Mouse (Mus musculus) CH12.LX (cell line): ENCODE measurements at regions not wholly inside any gene's neighbourhood (a gene's known extent, or its start where the extent isn't known, plus 50 kb on each side); places are given as distances from the start of the nearest gene placed in this dataset.
A peak's percentile ranks its signal among the peaks of the same experiment; 100 is the strongest.

ENCODE experiments used
- DNase-seq: peaks from one replicate; pipeline ENCODE4 v3.0.0-alpha.2; 2013; ENCODE audit errors: extremely low read depth
- H3K27ac ChIP-seq: 2 replicates; pipeline ENCODE4 v1.5.1; 2012; ENCODE audit warnings: low read depth, mild to moderate bottlenecking, control low read depth, moderate library complexity; ENCODE audit not compliant: insufficient read depth
- H3K27me3 ChIP-seq: replicated peaks from 2 replicates; pipeline ENCODE3; 2012; ENCODE audit warnings: inconsistent platforms
- H3K36me3 ChIP-seq, 2 experiments: replicated peaks in 1 of 2; 2 replicates each; pipeline versions ENCODE3 to v1.6.1; 2012; ENCODE audit warnings: inconsistent platforms in 1 of 2, low read length in 1 of 2, mild to moderate bottlenecking in 1 of 2, mixed read lengths in 1 of 2, moderate library complexity in 1 of 2; ENCODE audit not compliant: control insufficient read depth in 1 of 2, insufficient read depth in 1 of 2
- H3K4me1 ChIP-seq, 2 experiments: 2 replicates each; pipeline ENCODE4 v1.6.1; 2012; ENCODE audit warnings: inconsistent platforms in 1 of 2, moderate library complexity in 1 of 2; ENCODE audit not compliant: insufficient read depth in 2 of 2, control insufficient read depth in 1 of 2
- H3K4me2 ChIP-seq: 2 replicates; pipeline ENCODE4 v1.6.1; 2012; ENCODE audit warnings: low read depth, mild to moderate bottlenecking, control low read depth; ENCODE audit not compliant: poor library complexity, insufficient read depth, severe bottlenecking
- H3K4me3 ChIP-seq, 3 experiments: fragments of 150-350 bp in 1 of 3; sonication (generic) in 1 of 3; replicated peaks in 1 of 3; 2 replicates each; pipeline versions ENCODE3 to v1.5.1; 2011 to 2012; ENCODE audit warnings: low read depth in 2 of 3, low read length in 2 of 3, mild to moderate bottlenecking in 2 of 3, moderate library complexity in 2 of 3, control low read depth in 1 of 3, improper control_type of control experiment in 1 of 3, inconsistent platforms in 1 of 3, mixed read lengths in 1 of 3; ENCODE audit not compliant: poor library complexity in 1 of 3
- H3K79me2 ChIP-seq: replicated peaks from 2 replicates; pipeline ENCODE4 v1.6.1; 2012; ENCODE audit warnings: mild to moderate bottlenecking, moderate library complexity; ENCODE audit not compliant: control insufficient read depth, poor library complexity, insufficient read depth, severe bottlenecking; ENCODE audit errors: extremely low read depth
- H3K9ac ChIP-seq: 2 replicates; pipeline ENCODE4 v1.6.1; 2012; ENCODE audit warnings: low read depth, mild to moderate bottlenecking, control low read depth, moderate library complexity; ENCODE audit not compliant: insufficient read depth
- H3K9me3 ChIP-seq: replicated peaks from 2 replicates; pipeline ENCODE3; 2012; ENCODE audit warnings: low read length, inconsistent platforms, mixed read lengths
- CHD1 ChIP-seq: IDR thresholded peaks from 2 replicates; pipeline ENCODE4 v1.6.1; 2012; ENCODE audit warnings: low read depth, low read length, improper control_type of control experiment, inconsistent platforms
- CHD2 ChIP-seq: IDR thresholded peaks from 2 replicates; pipeline ENCODE4 v1.6.1; 2011; ENCODE audit warnings: low read length, improper control_type of control experiment
- CTCF ChIP-seq, 2 experiments: IDR thresholded peaks in 1 of 2; conservative IDR thresholded peaks in 1 of 2; 2 replicates each; pipeline ENCODE4 v1.5.1; 2011 to 2012; ENCODE audit warnings: low read depth in 2 of 2, low read length in 2 of 2, improper control_type of control experiment in 1 of 2, inconsistent platforms in 1 of 2, mild to moderate bottlenecking in 1 of 2, moderate library complexity in 1 of 2
- ELF1 ChIP-seq: IDR thresholded peaks from 2 replicates; pipeline ENCODE4 v1.6.1; 2014; ENCODE audit warnings: low read depth, mild to moderate bottlenecking, inconsistent platforms, low read length, improper control_type of control experiment
- EP300 ChIP-seq: IDR thresholded peaks from 2 replicates; pipeline ENCODE4 v1.6.1; 2011; ENCODE audit warnings: low read length, improper control_type of control experiment
- ETS1 ChIP-seq: conservative IDR thresholded peaks from 2 replicates; pipeline ENCODE4 v1.6.1; 2012; ENCODE audit warnings: low read depth, mild to moderate bottlenecking, inconsistent platforms, low read length, improper control_type of control experiment, moderate library complexity
- GABPA ChIP-seq: IDR thresholded peaks from 2 replicates; pipeline ENCODE4 v1.6.1; 2012; ENCODE audit warnings: low read depth, low read length, improper control_type of control experiment, inconsistent platforms; ENCODE audit not compliant: insufficient replicate concordance
- HCFC1 ChIP-seq: IDR thresholded peaks from 2 replicates; pipeline ENCODE4 v1.6.1; 2012; ENCODE audit warnings: low read depth, mild to moderate bottlenecking, inconsistent platforms, low read length, improper control_type of control experiment
- IRF4 ChIP-seq: IDR thresholded peaks from 2 replicates; pipeline ENCODE4 v1.6.1; 2014; ENCODE audit warnings: low read depth, mild to moderate bottlenecking, inconsistent platforms, low read length, improper control_type of control experiment
- JUN ChIP-seq: IDR thresholded peaks from 2 replicates; pipeline ENCODE4 v1.6.1; 2011; ENCODE audit warnings: low read depth, mild to moderate bottlenecking, low read length, improper control_type of control experiment, moderate library complexity; ENCODE audit not compliant: insufficient read depth
- JUND ChIP-seq: conservative IDR thresholded peaks from 2 replicates; pipeline ENCODE4 v1.6.1; 2011; ENCODE audit warnings: low read depth, low read length, improper control_type of control experiment
- KAT2A ChIP-seq: IDR thresholded peaks from 2 replicates; pipeline ENCODE4 v1.6.1; 2012; ENCODE audit warnings: low read length, improper control_type of control experiment, inconsistent platforms; ENCODE audit not compliant: insufficient replicate concordance
- MAX ChIP-seq: IDR thresholded peaks from 2 replicates; pipeline ENCODE4 v1.6.1; 2011; ENCODE audit warnings: low read length, improper control_type of control experiment
- MAZ ChIP-seq: IDR thresholded peaks from 2 replicates; pipeline ENCODE4 v1.6.1; 2012; ENCODE audit warnings: low read depth, mild to moderate bottlenecking, inconsistent platforms, low read length, improper control_type of control experiment, moderate library complexity
- MEF2A ChIP-seq: IDR thresholded peaks from 2 replicates; pipeline ENCODE4 v1.6.1; 2014; ENCODE audit warnings: low read depth, mild to moderate bottlenecking, inconsistent platforms, low read length, improper control_type of control experiment, borderline replicate concordance
- MYC ChIP-seq: IDR thresholded peaks from 2 replicates; pipeline ENCODE4 v1.6.1; 2011; ENCODE audit warnings: low read depth, mild to moderate bottlenecking, improper control_type of control experiment, low read length
- NELFE ChIP-seq: IDR thresholded peaks from 2 replicates; pipeline ENCODE4 v1.6.1; 2011; ENCODE audit warnings: low read depth, low read length, improper control_type of control experiment
- NRF1 ChIP-seq: IDR thresholded peaks from 2 replicates; pipeline ENCODE4 v1.6.1; 2014; ENCODE audit warnings: low read depth, mild to moderate bottlenecking, inconsistent platforms, low read length, improper control_type of control experiment, moderate library complexity
- PAX5 ChIP-seq: IDR thresholded peaks from 2 replicates; pipeline ENCODE4 v1.6.1; 2012; ENCODE audit warnings: low read length, inconsistent platforms, mixed read lengths
- POLR2A ChIP-seq: IDR thresholded peaks from 2 replicates; pipeline ENCODE4 v1.6.1; 2011; ENCODE audit warnings: low read depth, mild to moderate bottlenecking, improper control_type of control experiment, low read length
- POLR2AphosphoS2 ChIP-seq: IDR thresholded peaks from 2 replicates; pipeline ENCODE4 v1.6.1; 2011; ENCODE audit warnings: low read depth, low read length, improper control_type of control experiment
- RAD21 ChIP-seq: IDR thresholded peaks from 2 replicates; pipeline ENCODE4 v1.6.1; 2011; ENCODE audit warnings: low read depth, mild to moderate bottlenecking, low read length, improper control_type of control experiment, moderate library complexity
- RCOR1 ChIP-seq: conservative IDR thresholded peaks from 2 replicates; pipeline ENCODE4 v1.6.1; 2012; ENCODE audit warnings: low read depth, mild to moderate bottlenecking, inconsistent platforms, low read length, improper control_type of control experiment
- SIN3A ChIP-seq: IDR thresholded peaks from 2 replicates; pipeline ENCODE4 v1.6.1; 2012; ENCODE audit warnings: low read length, improper control_type of control experiment, inconsistent platforms
- SMC3 ChIP-seq: IDR thresholded peaks from 2 replicates; pipeline ENCODE4 v1.6.1; 2011; ENCODE audit warnings: low read depth, low read length, improper control_type of control experiment
- TBP ChIP-seq: conservative IDR thresholded peaks from 2 replicates; pipeline ENCODE4 v1.6.1; 2011; ENCODE audit warnings: low read depth, low read length, improper control_type of control experiment
- TCF12 ChIP-seq: IDR thresholded peaks from 2 replicates; pipeline ENCODE4 v1.6.1; 2014; ENCODE audit warnings: low read depth, mild to moderate bottlenecking, inconsistent platforms, low read length, improper control_type of control experiment
- UBTF ChIP-seq: IDR thresholded peaks from 2 replicates; pipeline ENCODE4 v1.6.1; 2012; ENCODE audit warnings: low read depth, mild to moderate bottlenecking, inconsistent platforms, low read length, improper control_type of control experiment, moderate library complexity
- USF2 ChIP-seq: conservative IDR thresholded peaks from 2 replicates; pipeline ENCODE4 v1.6.1; 2011; ENCODE audit warnings: low read depth, low read length, improper control_type of control experiment
- ZC3H11A ChIP-seq: IDR thresholded peaks from 2 replicates; pipeline ENCODE4 v1.6.1; 2012; ENCODE audit warnings: low read depth, mild to moderate bottlenecking, inconsistent platforms, low read length, improper control_type of control experiment
- ZMIZ1 ChIP-seq: IDR thresholded peaks from 2 replicates; pipeline ENCODE4 v1.6.1; 2012; ENCODE audit warnings: low read depth, mild to moderate bottlenecking, inconsistent platforms, low read length, improper control_type of control experiment
- ZNF384 ChIP-seq: IDR thresholded peaks from 2 replicates; pipeline ENCODE4 v1.6.1; 2012; ENCODE audit warnings: low read depth, low read length, improper control_type of control experiment, inconsistent platforms
- dilution Hi-C: fragments of 300-500 bp; cut with MboI; formaldehyde crosslinking; loops from 2 replicates; pipeline ENCODE4 v1.14.3; 2020; ENCODE audit warnings: low sequenced_read_pairs; ENCODE audit not compliant: extremely low pct_unique_long_range_greater_than_20kb, extremely low pct_ligation_motif_present
- in situ Hi-C: fragments of 300-500 bp; cut with MboI; formaldehyde crosslinking; loops from 3 replicates; pipeline ENCODE4 v1.14.3; 2019; ENCODE audit warnings: low sequenced_read_pairs, low pct_ligation_motif_present, low pct_unique_long_range_greater_than_20kb, mixed read lengths

DNA sequence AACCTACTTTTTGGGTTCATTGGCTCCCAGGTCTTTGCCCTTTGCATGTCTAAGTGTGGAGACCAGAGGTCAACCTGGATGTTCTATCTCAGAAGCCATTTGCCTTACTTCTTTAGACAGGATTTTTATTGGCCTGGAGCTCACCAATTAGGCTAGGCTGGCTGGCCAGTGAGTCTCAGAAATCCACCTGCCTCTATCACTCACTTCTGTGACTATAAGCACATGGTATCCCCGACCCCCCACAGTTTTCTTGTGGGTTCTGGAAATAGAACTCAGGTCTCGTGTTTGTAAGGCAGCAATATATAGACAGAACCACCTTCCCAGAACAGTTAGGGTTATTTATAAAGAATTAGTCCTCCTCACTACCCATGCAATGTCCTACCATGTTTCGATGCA is 60.9 kb upstream of the Ankrd50 start:
- Histone ChIP-seq H3K9ac (no peak overlapping the region), H3K4me1 (peaks cover 11 to 37% of the 10 kb centered on the region in 2 experiments), H3K4me2 (no peak overlapping the region), H3K27ac (peak overlapping the region; percentile 40), H3K79me2 (no peaks in the 10 kb centered on the region), H3K4me3 (no peak overlapping the region), H3K27me3 (no peaks in the 10 kb centered on the region), H3K9me3 (no peaks in the 10 kb centered on the region), H3K36me3 (no peaks in the 10 kb centered on the region)
- TF ChIP-seq MAX, result peak; percentile 50; the same call in 1 of the 2 replicates
- 0 out of 2 replicates have a peak, but pooled peaks have one; percentile 40 for TF ChIP-seq MYC
- TF ChIP-seq UBTF, result no peak
- dilution Hi-C loops (no loop called here), in situ Hi-C loops (no loop called here)
- DNase-seq, result no peak

DNA sequence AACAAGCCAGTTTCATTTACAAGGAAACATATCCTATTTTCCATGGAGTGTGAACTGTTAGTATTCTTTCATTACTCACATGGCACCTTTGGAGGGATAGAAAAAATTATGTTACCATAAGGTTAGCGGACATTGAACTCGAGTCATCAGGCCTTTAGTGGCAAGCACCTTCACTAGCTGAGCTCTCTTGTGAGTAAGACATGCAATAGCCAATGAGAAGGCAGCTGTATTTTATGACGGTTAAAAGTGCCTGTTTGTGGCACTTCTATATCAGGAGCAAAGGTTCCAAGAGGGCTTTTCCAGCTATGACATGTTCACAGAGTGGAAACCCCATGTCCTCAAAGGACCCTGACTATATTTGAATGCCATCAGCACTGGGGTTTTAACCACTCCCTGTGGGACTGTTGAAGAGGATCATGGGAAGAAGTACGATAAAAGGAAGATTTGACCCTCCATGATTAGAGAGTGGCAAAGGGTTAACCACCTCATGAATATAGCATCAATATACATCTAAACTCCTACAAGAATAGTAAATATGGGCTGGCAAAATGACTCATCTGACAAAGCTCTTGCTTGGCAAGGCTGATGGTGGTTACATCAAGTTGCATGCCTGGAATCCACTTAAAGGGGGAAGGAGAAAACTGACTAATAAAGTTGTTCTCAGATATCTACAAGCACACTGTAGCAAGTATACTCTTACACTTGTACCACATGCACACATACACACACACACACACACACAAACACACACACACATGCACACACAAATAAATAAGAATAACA is 60.3 kb upstream of the Ankrd50 start:
- Histone ChIP-seq H3K9ac (no peak overlapping the region), H3K4me1 (peaks cover 11 to 37% of the 10 kb centered on the region in 2 experiments), H3K79me2 (no peaks in the 10 kb centered on the region), H3K36me3 (no peaks in the 10 kb centered on the region), H3K4me2 (no peak overlapping the region), H3K4me3 (no peak overlapping the region), H3K9me3 (no peaks in the 10 kb centered on the region), H3K27ac (peak overlapping the region; percentile 68), H3K27me3 (no peaks in the 10 kb centered on the region)
- dilution Hi-C loops, result no loop called here
- in situ Hi-C loops, result no loop called here
- DNase-seq, result peak; percentile 46
- TF ChIP-seq SMC3 (no peak), NELFE (no peak; the same call in 1 of the 2 replicates), TBP (0 out of 2 replicates have a peak, but pooled peaks have one; percentile 29), GABPA (no peak), ZC3H11A (no peak), JUND (no peak), PAX5 (no peak), ELF1 (no peak), ETS1 (peak; percentile 79), MAZ (no peak), EP300 (peak; percentile 40), HCFC1 (no peak; the same call in 1 of the 2 replicates), ZNF384 (no peak), RAD21 (no peak; the same call in 1 of the 2 replicates), MAX (no peak; the same call in 1 of the 2 replicates), MEF2A (peak; percentile 93), CHD2 (no peak), MYC (no peak), NRF1 (no peak), CHD1 (no peak), SIN3A (no peak), KAT2A (no peak), CTCF (conservative IDR thresholded peaks at IDR 0.05 in 1 of 2, IDR thresholded peaks at IDR 0.05 in 1 of 2; ENCODE audit: low read depth in 2 of 2, low read length in 2 of 2) (no peak), POLR2A (no peak), POLR2AphosphoS2 (no peak), RCOR1 (no peak), TCF12 (peak; percentile 66; the same call in 1 of the 2 replicates), ZMIZ1 (0 out of 2 replicates have a peak, but pooled peaks have one; percentile 28), USF2 (no peak), IRF4 (peak; percentile 53; the same call in 1 of the 2 replicates), JUN (peak; percentile 25; the same call in 1 of the 2 replicates)
